Mouse (Mus musculus): ENCODE measurements around the gene Tbcd. TPM values are rescaled to one million over a fixed set of nuclear protein-coding genes. Genes with fewer than 3 reads are reported as not detected.

The Tbcd gene
- total and polyA plus RNA-seq, 3 experiments = 5.8 to 47.6 (median 40.0) TPM

DNA sequence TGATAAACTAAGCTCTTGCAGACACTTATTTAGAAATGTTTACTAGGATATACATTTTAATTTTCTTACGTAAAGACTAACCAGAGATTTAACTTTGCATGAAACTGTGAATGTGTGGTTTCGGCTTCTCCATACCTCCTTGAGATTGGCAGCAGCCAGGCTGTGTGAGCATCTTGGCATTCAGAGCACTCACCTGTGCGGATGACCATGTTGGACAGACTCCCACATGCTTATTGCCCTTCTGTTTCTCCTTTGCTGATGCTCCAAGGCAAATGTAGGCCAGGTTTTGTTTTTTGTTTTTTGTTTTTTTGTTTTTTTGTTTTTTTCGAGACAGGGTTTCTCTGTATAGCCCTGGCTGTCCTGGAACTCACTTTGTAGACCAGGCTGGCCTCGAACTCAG is 111.6 kb downstream of the Tbcd start:
- TF ChIP-seq GATA2 (IDR thresholded peaks at IDR 0.05; ENCODE audit: borderline replicate concordance, low read depth, low read length) (no peak), POLR2AphosphoS5 (IDR thresholded peaks at IDR 0.05; ENCODE audit: insufficient replicate concordance, low read depth, low read length) (no peak), CTCF (IDR thresholded peaks at IDR 0.05; ENCODE audit: low read depth, low read length) (no peak), TAL1 (conservative IDR thresholded peaks at IDR 0.05; ENCODE audit: low read depth, low read length) (no peak), GATA1 (IDR thresholded peaks at IDR 0.05; ENCODE audit: borderline replicate concordance, low read length) (no peak)
- no peak overlapping the region for H3K4me3 ChIP-seq (ENCODE audit: low read depth, low read length)
- ATAC-seq (ENCODE audit: extremely low read depth, insufficient number of reproducible peaks, low FRiP score, poor library complexity, severe bottlenecking) (no peak), DNase-seq (ENCODE audit: low spot score) (no peak)
- H3K27me3 ChIP-seq (ENCODE audit: insufficient read depth, low read length) = no peaks in the 10 kb centered on the region
- no peaks in the 10 kb centered on the region for H3K9me3 ChIP-seq (replicated peaks)
- H3K4me1 ChIP-seq (ENCODE audit: insufficient read depth, low read depth, low read length) = peaks cover 30% of the 10 kb centered on the region
- H3K36me3 ChIP-seq (replicated peaks) = peaks cover 33% of the 10 kb centered on the region

DNA sequence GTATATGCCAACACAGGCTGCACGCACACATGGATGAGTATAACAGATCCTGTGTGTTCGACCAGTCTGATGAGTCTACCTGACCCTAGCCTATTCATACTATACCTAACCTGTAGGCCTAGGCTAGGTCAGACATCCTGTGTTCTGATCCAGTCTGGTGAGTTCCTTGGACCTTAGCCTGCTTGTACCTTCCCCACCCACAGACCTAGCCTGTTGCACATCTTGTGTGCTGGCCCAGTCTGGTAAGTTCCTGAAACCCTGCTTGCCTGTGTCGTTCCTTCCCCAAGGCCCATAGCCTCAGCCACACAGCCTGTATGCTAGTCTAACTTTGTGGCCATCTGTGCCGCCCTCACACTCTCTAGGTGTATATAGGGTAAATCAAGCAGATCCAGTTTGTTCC is 112.5 kb downstream of the Tbcd start:
- no peak for TF ChIP-seq CTCF (IDR thresholded peaks at IDR 0.05; ENCODE audit: low read depth, low read length)
- TF ChIP-seq POLR2AphosphoS5 (IDR thresholded peaks at IDR 0.05; ENCODE audit: insufficient replicate concordance, low read depth, low read length) = no peak
- no peak for TF ChIP-seq TAL1 (conservative IDR thresholded peaks at IDR 0.05; ENCODE audit: low read depth, low read length)
- TF ChIP-seq GATA1 (IDR thresholded peaks at IDR 0.05; ENCODE audit: borderline replicate concordance, low read length) = no peak
- TF ChIP-seq GATA2 (IDR thresholded peaks at IDR 0.05; ENCODE audit: borderline replicate concordance, low read depth, low read length) = no peak
- H3K36me3 ChIP-seq (replicated peaks) = peaks cover 28% of the 10 kb centered on the region
- H3K4me3 ChIP-seq (ENCODE audit: low read depth, low read length) = no peak overlapping the region
- no peaks in the 10 kb centered on the region for H3K9me3 ChIP-seq (replicated peaks)
- peaks cover 21% of the 10 kb centered on the region for H3K4me1 ChIP-seq (ENCODE audit: insufficient read depth, low read depth, low read length)
- no peaks in the 10 kb centered on the region for H3K27me3 ChIP-seq (ENCODE audit: insufficient read depth, low read length)
- ATAC-seq (ENCODE audit: extremely low read depth, insufficient number of reproducible peaks, low FRiP score, poor library complexity, severe bottlenecking) (no peak), DNase-seq (ENCODE audit: low spot score) (no peak)

- no peaks in the 10 kb centered on the region for H3K27me3 ChIP-seq (ENCODE audit: insufficient read depth, low read length)
- no peaks in the 10 kb centered on the region for H3K4me1 ChIP-seq (ENCODE audit: insufficient read depth, low read depth, low read length)
- ATAC-seq (ENCODE audit: extremely low read depth, insufficient number of reproducible peaks, low FRiP score, poor library complexity, severe bottlenecking) (no peak), DNase-seq (ENCODE audit: low spot score) (no peak)
- peaks cover 45% of the 10 kb centered on the region for H3K36me3 ChIP-seq (replicated peaks)
- no peak overlapping the region for H3K4me3 ChIP-seq (ENCODE audit: low read depth, low read length)
- no peaks in the 10 kb centered on the region for H3K9me3 ChIP-seq (replicated peaks)
- no peak for TF ChIP-seq GATA1 (IDR thresholded peaks at IDR 0.05; ENCODE audit: borderline replicate concordance, low read length)
- no peak for TF ChIP-seq POLR2AphosphoS5 (IDR thresholded peaks at IDR 0.05; ENCODE audit: insufficient replicate concordance, low read depth, low read length)
- TF ChIP-seq TAL1 (conservative IDR thresholded peaks at IDR 0.05; ENCODE audit: low read depth, low read length) = no peak
- no peak for TF ChIP-seq CTCF (IDR thresholded peaks at IDR 0.05; ENCODE audit: low read depth, low read length)
- TF ChIP-seq GATA2 (IDR thresholded peaks at IDR 0.05; ENCODE audit: borderline replicate concordance, low read depth, low read length) = no peak
Observed at GRCm38 (mm10) chr11:121581856-121582255, 130.1 kb downstream of the Tbcd start.

DNA sequence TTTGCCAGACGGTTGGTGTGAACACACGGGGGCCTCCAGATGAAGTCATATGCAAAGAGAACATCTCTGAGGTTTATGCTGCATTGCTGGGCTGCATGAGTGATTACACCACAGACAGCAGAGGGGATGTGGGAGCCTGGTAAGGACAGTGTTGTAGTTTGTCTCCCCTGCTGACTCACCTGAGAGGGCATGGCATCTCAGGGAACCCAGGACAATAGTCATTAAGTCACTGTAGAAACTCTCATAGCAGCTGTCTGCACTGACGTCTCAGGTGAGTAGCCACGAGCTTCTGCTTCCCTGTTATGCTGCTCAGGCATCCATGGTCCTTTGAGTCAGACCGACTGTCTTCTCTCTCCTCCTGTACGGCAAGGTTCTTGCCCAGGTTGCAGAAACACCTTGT is 145.5 kb downstream of the Tbcd start:
- H3K9me3 ChIP-seq (replicated peaks) = no peaks in the 10 kb centered on the region
- H3K27me3 ChIP-seq (ENCODE audit: insufficient read depth, low read length) = no peaks in the 10 kb centered on the region
- no peak for TF ChIP-seq POLR2AphosphoS5 (IDR thresholded peaks at IDR 0.05; ENCODE audit: insufficient replicate concordance, low read depth, low read length)
- TF ChIP-seq GATA2 (IDR thresholded peaks at IDR 0.05; ENCODE audit: borderline replicate concordance, low read depth, low read length) = no peak
- TF ChIP-seq CTCF (IDR thresholded peaks at IDR 0.05; ENCODE audit: low read depth, low read length) = no peak
- no peak for TF ChIP-seq GATA1 (IDR thresholded peaks at IDR 0.05; ENCODE audit: borderline replicate concordance, low read length)
- no peak for TF ChIP-seq TAL1 (conservative IDR thresholded peaks at IDR 0.05; ENCODE audit: low read depth, low read length)
- peaks cover 91% of the 10 kb centered on the region for H3K36me3 ChIP-seq (replicated peaks)
- DNase-seq (ENCODE audit: low spot score) (no peak), ATAC-seq (ENCODE audit: extremely low read depth, insufficient number of reproducible peaks, low FRiP score, poor library complexity, severe bottlenecking) (no peak)
- H3K4me3 ChIP-seq (ENCODE audit: low read depth, low read length) = no peak overlapping the region
- H3K4me1 ChIP-seq (ENCODE audit: insufficient read depth, low read depth, low read length) = no peaks in the 10 kb centered on the region

DNA sequence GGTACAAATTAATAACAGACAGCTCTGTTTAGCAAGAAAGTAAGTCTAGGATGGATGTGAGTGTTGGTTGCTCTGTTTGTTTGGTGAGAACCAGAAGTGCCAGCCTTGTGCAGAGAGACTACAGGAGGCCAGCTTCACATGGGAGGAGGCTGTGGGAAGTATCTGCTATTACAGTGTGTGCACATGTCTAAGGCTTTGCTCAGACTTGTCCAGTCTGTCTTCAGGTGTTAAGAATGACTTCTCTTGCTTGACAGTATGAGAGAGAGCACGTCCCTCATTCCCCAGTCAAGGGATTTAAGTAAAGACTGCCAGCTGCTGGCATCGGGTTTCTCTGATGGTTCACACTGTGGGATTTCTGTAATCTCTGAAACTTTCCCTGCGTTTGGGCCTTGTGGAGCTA is 149.7 kb downstream of the Tbcd start:
- no peak for ATAC-seq (ENCODE audit: extremely low read depth, insufficient number of reproducible peaks, low FRiP score, poor library complexity, severe bottlenecking)
- TF ChIP-seq GATA1 (IDR thresholded peaks at IDR 0.05; ENCODE audit: borderline replicate concordance, low read length) (no peak), POLR2AphosphoS5 (IDR thresholded peaks at IDR 0.05; ENCODE audit: insufficient replicate concordance, low read depth, low read length) (no peak), TAL1 (conservative IDR thresholded peaks at IDR 0.05; ENCODE audit: low read depth, low read length) (no peak), GATA2 (IDR thresholded peaks at IDR 0.05; ENCODE audit: borderline replicate concordance, low read depth, low read length) (no peak), CTCF (IDR thresholded peaks at IDR 0.05; ENCODE audit: low read depth, low read length) (no peak)

DNA sequence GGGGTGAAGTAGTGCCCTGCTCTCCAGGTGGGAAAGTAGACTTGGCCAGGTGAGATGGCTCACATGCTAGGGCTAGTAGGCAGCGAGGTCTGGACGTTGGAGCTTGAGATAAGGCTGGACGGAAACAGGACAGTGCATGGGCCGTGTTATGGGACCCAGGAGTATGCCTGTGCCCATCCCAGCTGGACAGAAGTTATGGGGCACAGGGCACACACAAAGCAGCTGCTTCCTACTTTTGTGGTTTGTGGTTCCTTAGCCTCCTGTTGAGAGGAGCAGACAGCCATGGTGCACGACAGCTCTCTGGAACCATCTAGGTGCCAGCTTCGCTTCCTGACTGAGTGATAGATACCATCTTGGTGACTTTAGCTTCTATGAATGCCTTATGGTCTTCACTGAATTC is 153.9 kb downstream of the Tbcd start:
- no peak for TF ChIP-seq CTCF (IDR thresholded peaks at IDR 0.05; ENCODE audit: low read depth, low read length)
- TF ChIP-seq TAL1 (conservative IDR thresholded peaks at IDR 0.05; ENCODE audit: low read depth, low read length) = no peak
- no peak for TF ChIP-seq POLR2AphosphoS5 (IDR thresholded peaks at IDR 0.05; ENCODE audit: insufficient replicate concordance, low read depth, low read length)
- no peak for TF ChIP-seq GATA2 (IDR thresholded peaks at IDR 0.05; ENCODE audit: borderline replicate concordance, low read depth, low read length)
- TF ChIP-seq GATA1 (IDR thresholded peaks at IDR 0.05; ENCODE audit: borderline replicate concordance, low read length) = no peak
- ATAC-seq (ENCODE audit: extremely low read depth, insufficient number of reproducible peaks, low FRiP score, poor library complexity, severe bottlenecking) = no peak
- H3K36me3 ChIP-seq (replicated peaks) = peaks cover 90% of the 10 kb centered on the region
- H3K9me3 ChIP-seq (replicated peaks) = no peaks in the 10 kb centered on the region
- no peaks in the 10 kb centered on the region for H3K27me3 ChIP-seq (ENCODE audit: insufficient read depth, low read length)
- no peak for DNase-seq (ENCODE audit: low spot score)
- peaks cover 8% of the 10 kb centered on the region for H3K4me1 ChIP-seq (ENCODE audit: insufficient read depth, low read depth, low read length)
- no peak overlapping the region for H3K4me3 ChIP-seq (ENCODE audit: low read depth, low read length)

More for the DNA sequence above, 149.7 kb downstream of the Tbcd start:
- Histone ChIP-seq H3K4me3 (ENCODE audit: low read depth, low read length) (no peak overlapping the region), H3K36me3 (replicated peaks) (peaks cover 93% of the 10 kb centered on the region), H3K4me1 (ENCODE audit: insufficient read depth, low read depth, low read length) (peaks cover 8% of the 10 kb centered on the region), H3K9me3 (replicated peaks) (no peaks in the 10 kb centered on the region), H3K27me3 (ENCODE audit: insufficient read depth, low read length) (no peaks in the 10 kb centered on the region)
- no peak for DNase-seq (ENCODE audit: low spot score)
